Mouse (Mus musculus) G1E (cell line): ENCODE results near the gene Tsku. TPM values are rescaled to one million over a fixed set of nuclear protein-coding genes. Genes with fewer than 3 reads are reported as not detected.

ENCODE experiments used
- ATAC-seq: 2 replicates; pipeline ENCODE4 v1.8.0; 2016; ENCODE audit warnings: mild to moderate bottlenecking; ENCODE audit not compliant: insufficient number of reproducible peaks, poor library complexity, low FRiP score, severe bottlenecking; ENCODE audit errors: extremely low read depth
- DNase-seq: peaks from one replicate; pipeline ENCODE4 v3.0.0; 2012; ENCODE audit warnings: low spot score
- H3K27me3 ChIP-seq: 2 replicates; pipeline ENCODE4 v1.6.1; 2012; ENCODE audit warnings: mild to moderate bottlenecking, low read length, inconsistent platforms; ENCODE audit not compliant: insufficient read depth
- H3K36me3 ChIP-seq: replicated peaks from 2 replicates; pipeline ENCODE3; 2012; ENCODE audit warnings: mild to moderate bottlenecking, inconsistent platforms
- H3K4me1 ChIP-seq: 2 replicates; pipeline ENCODE4 v1.6.1; 2012; ENCODE audit warnings: low read depth, low read length, inconsistent platforms, mixed read lengths; ENCODE audit not compliant: insufficient read depth
- H3K4me3 ChIP-seq: 2 replicates; pipeline ENCODE4 v1.5.1; 2012; ENCODE audit warnings: low read depth, mild to moderate bottlenecking, inconsistent platforms, low read length, moderate library complexity, mixed read lengths
- H3K9me3 ChIP-seq: replicated peaks from 2 replicates; pipeline ENCODE4 v1.6.1; 2012; ENCODE audit warnings: inconsistent platforms
- CTCF ChIP-seq: IDR thresholded peaks from 2 replicates; pipeline ENCODE4 v1.5.1; 2012; ENCODE audit warnings: low read depth, low read length, inconsistent platforms, mixed read lengths
- GATA1 ChIP-seq: IDR thresholded peaks from 2 replicates; pipeline ENCODE4 v1.6.1; 2012; ENCODE audit warnings: borderline replicate concordance, low read length, inconsistent platforms, mixed read lengths
- GATA2 ChIP-seq: IDR thresholded peaks from 2 replicates; pipeline ENCODE4 v1.6.1; 2012; ENCODE audit warnings: low read depth, low read length, inconsistent platforms, borderline replicate concordance
- POLR2AphosphoS5 ChIP-seq: IDR thresholded peaks from 2 replicates; pipeline ENCODE4 v1.6.1; 2012; ENCODE audit warnings: low read depth, low read length, inconsistent platforms; ENCODE audit not compliant: insufficient replicate concordance
- TAL1 ChIP-seq: conservative IDR thresholded peaks from 2 replicates; pipeline ENCODE4 v1.6.1; 2012; ENCODE audit warnings: low read depth, low read length, inconsistent platforms, mixed read lengths
- polyA plus RNA-seq: library from polyadenylated mRNA; stranded (reverse); fragments of >175 nt; gene quantifications from 2 replicates; pipeline ENCODE4 v1.2.3, GENCODE M21; 2012
- total RNA-seq, 2 experiments: library from RNA; stranded (forward) in 1 of 2; stranded (reverse) in 1 of 2; fragments of 200-1000 nt in 1 of 2; fragments of >200 nt in 1 of 2; fragmentation: Nextera tagmentation in 1 of 2; gene quantifications; 2 replicates each; pipeline ENCODE4 v1.2.3; 2014 to 2017

Tsku gene
- total and polyA plus RNA-seq, 3 experiments: not detected

DNA sequence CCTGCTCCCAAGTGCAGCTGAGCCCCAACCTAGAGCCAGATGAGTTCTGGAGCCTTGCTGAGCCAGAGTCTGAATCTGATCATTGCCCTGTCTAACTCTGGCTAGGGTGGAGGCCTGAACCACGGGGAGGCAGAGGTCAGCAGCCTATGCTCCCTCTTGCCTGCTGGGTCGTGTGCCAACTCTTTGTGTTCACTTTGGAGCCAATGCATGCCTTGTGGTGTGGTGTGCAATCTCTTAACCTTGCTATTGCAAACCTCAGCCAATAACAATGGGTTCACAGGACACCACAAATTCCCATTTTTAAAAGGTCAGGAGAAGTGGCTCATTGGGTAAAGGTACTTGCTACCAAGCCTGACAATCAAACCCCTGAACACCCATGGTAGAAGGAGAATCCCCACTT lies 44.6 kb downstream of the Tsku start:
- H3K9me3 ChIP-seq: no peaks in the 10 kb centered on the region
- H3K27me3 ChIP-seq: peaks cover 22% of the 10 kb centered on the region
- no peak for DNase-seq
- H3K4me3 ChIP-seq: no peak overlapping the region
- no peak for ATAC-seq
- TF ChIP-seq GATA2: no peak
- no peak for TF ChIP-seq CTCF
- TF ChIP-seq GATA1: no peak
- TF ChIP-seq TAL1: no peak
- no peak for TF ChIP-seq POLR2AphosphoS5
- no peaks in the 10 kb centered on the region for H3K36me3 ChIP-seq
- peaks cover 20% of the 10 kb centered on the region for H3K4me1 ChIP-seq

- DNase-seq (no peak), ATAC-seq (no peak)
- Histone ChIP-seq H3K36me3 (no peaks in the 10 kb centered on the region), H3K4me1 (peaks cover 16% of the 10 kb centered on the region; the same call in 1 of the 2 replicates), H3K4me3 (no peak overlapping the region), H3K9me3 (no peaks in the 10 kb centered on the region), H3K27me3 (peaks cover 20% of the 10 kb centered on the region)
- TF ChIP-seq CTCF (no peak), GATA1 (no peak), GATA2 (no peak), TAL1 (no peak), POLR2AphosphoS5 (no peak)
These were observed 46.0 kb downstream of the Tsku start for GRCm38 (mm10) chr7:98315087-98315486.

DNA sequence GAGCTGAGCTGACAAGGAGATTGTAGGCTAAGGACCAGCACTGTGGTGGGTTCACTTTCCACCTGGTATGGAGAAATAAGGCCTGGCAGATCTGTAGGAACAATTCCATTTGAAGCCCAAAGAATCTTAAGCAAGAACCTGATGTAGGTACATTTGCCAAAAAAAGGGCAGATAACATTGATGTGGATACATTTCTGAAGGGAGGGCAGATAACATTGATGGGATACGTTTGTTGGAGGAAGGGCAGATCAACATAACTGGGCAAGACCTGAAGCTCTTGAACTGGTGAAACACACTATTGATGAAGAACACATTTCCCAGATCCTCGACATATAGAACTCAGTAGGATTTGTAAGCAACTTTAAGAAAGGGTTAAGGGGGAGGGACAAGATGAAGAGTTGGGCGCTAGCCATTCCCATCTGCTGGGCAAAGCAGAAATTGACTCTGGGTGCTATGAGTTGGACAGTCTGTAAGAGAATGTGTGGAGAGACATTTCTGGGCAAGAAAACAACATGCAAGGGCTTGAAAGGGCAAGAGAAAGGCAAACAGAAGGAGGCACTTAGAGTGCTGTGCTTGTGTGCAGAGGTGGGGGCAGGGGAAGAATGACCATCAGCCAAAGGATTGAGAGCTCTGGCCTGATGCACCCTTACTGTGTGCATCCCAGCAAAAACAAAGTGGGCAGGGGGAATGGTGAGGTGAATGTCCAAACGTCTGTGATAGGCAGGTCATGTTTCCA lies 48.8 kb downstream of the Tsku start:
- no peaks in the 10 kb centered on the region for H3K36me3 ChIP-seq
- H3K4me1 ChIP-seq: peaks cover 18% of the 10 kb centered on the region
- no peaks in the 10 kb centered on the region for H3K9me3 ChIP-seq
- H3K4me3 ChIP-seq: no peak overlapping the region
- no peak for TF ChIP-seq TAL1
- no peak for TF ChIP-seq GATA2
- TF ChIP-seq POLR2AphosphoS5: no peak
- TF ChIP-seq CTCF: no peak
- no peak for TF ChIP-seq GATA1
- ATAC-seq (no peak), DNase-seq (no peak)
- peaks cover 20% of the 10 kb centered on the region for H3K27me3 ChIP-seq

DNA sequence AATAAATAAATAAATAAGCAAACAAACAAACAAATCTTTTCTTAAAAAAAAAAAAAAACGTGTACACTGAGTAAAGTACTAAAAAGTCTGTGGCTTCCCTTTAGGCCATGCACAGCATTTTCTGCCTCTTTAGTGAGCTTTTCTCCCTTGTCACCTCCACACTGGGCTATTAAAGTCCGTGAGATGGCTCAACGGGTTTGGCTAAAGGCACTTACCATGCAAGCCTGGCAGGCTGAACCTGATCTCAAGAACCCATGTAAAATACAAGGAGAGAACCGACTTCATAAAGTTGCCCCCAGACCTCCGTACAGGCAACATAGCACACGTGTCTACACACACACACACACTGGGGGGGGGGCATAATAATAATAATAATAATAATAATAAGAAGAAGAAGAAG lies 50.9 kb downstream of the Tsku start:
- Histone ChIP-seq H3K36me3 (peaks cover 4% of the 10 kb centered on the region), H3K4me1 (peaks cover 31% of the 10 kb centered on the region), H3K4me3 (no peak overlapping the region), H3K27me3 (peaks cover 14% of the 10 kb centered on the region), H3K9me3 (no peaks in the 10 kb centered on the region)
- TF ChIP-seq POLR2AphosphoS5 (no peak), CTCF (no peak), TAL1 (no peak)
- no peak for ATAC-seq
- DNase-seq: no peak

DNA sequence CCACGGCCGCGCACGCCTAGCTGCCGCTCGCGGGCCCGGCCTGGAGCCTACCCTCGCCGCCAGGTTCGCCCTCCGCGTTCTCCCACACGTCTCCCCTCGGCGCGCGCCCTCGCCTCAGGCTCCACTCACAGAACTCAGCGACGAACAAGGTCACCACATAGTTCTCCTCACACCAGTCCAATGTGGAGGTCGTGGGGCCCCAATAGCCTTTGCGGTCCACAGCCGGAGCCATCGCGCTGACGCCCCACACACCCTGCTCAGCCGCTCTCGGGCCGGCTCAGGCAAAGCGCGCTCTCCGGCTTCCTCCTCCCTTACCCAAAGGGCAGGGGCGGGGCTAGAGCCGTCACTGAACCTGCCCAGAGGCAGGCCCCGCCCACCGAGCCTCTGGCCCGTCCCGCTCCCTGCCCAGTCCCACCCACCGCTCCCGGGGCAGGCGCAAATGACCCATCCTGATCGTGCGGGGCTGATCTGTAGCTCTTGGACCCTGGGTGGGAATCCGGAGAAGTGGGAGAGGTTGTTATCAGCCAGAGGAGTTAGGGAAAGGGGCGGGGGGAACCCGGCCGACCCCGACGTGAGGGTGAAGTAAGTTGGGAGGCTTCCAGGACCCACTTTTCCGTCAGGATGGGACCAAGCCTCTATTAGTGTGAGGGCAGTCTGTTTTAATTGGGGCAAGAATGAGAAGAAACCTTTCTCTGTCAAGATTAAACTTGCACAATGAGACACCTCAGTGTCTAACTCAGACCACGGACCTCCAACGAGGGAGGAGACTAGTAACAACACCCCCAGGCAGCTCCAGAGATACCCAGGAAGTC lies 51.7 kb downstream of the Tsku start:
- TF ChIP-seq TAL1 (no peak), GATA1 (no peak), POLR2AphosphoS5 (no peak), GATA2 (no peak), CTCF (no peak)
- peaks cover 31% of the 10 kb centered on the region for H3K4me1 ChIP-seq
- H3K27me3 ChIP-seq: peaks cover 12% of the 10 kb centered on the region
- peak overlapping the region; percentile 95 for H3K4me3 ChIP-seq
- ATAC-seq (peak; percentile 90), DNase-seq (peak; percentile 96)
- peaks cover 4% of the 10 kb centered on the region for H3K36me3 ChIP-seq
- no peaks in the 10 kb centered on the region for H3K9me3 ChIP-seq

DNA sequence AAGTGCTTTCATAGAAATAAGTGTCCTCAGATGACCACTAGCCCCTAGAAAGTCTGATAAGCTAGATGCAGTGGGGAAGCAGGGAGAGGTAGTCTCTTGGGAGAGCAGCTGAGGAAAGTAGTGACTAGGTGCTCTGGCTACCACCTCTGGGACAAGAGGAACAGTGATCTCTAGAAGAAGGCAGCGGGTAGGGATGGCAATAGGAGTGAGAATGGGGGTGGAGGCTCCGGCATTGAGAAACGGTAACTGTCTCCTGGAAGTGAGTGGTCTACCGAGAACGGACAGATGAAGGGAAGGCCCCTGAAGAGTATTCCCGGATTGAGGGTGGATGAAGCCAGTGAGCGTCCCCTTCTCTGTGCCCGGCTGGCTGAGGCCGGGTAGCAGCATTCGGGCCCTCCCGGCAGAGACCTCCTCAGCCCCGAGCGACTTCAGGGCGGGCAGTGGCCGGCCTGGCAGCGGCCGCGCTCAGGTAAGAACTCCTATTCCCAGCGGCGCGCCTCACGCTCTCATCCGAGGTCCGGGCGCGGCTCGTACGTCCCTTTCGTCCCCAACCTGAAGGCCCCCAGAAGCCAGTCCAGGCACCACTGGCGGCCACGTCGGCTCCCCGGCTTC lies 52.4 kb downstream of the Tsku start:
- no peaks in the 10 kb centered on the region for H3K9me3 ChIP-seq
- peak overlapping the region; percentile 95 for H3K4me3 ChIP-seq
- ATAC-seq (no peak), DNase-seq (peak; percentile 54)
- peaks cover 31% of the 10 kb centered on the region for H3K4me1 ChIP-seq
- TF ChIP-seq TAL1 (no peak), CTCF (no peak), GATA2 (no peak), GATA1 (no peak), POLR2AphosphoS5 (no peak)
- H3K36me3 ChIP-seq: peaks cover 4% of the 10 kb centered on the region
- peaks cover 7% of the 10 kb centered on the region; the same call in 1 of the 2 replicates for H3K27me3 ChIP-seq
